In the genomic region with DNA sequence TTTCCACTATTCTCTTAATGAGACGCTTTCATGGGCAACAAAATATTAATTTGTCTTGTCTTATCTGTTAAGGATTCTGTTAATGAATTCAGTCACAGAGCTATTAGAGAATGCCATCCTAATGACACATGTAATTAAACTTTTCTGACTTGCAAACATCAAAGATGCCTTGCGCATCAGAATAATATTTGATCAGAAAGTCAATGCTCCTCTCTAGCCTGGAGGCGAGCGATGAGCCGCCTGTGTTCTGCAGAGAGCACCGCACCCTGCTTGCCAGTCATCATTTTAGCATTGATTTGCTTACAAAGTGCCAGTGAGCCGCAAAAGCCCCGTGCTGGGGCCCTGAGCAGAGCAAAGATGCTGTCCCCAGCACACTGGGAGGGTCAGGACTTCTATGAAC, we compare ENCODE assay signal across 19 mouse cellular contexts.
DNase-seq lines count a peak whose midpoint lies in the region; ATAC-seq and TF ChIP-seq lines count a peak whose summit lies in the region.
"Had no signal": no experiment of that assay in that cellular context is flagged by ENCODE, and none has a peak within 500 bp of the region (broad histone marks: within the 10 kb centered on the region; RNA-seq: fewer than 3 reads in every experiment).

No protein-coding gene starts in this region.

- peaks cover 34% of the 10 kb centered on the region for H3K4me1 ChIP-seq in hindbrain, embryonic 13.5 days (replicated peaks)
- H3K4me1 ChIP-seq in hindbrain, embryonic 12.5 days: peaks cover 24% of the 10 kb centered on the region
- H3K4me1 ChIP-seq in midbrain, embryonic 15.5 days: peaks cover 30% of the 10 kb centered on the region
- peaks cover 33% of the 10 kb centered on the region for H3K4me1 ChIP-seq in midbrain, embryonic 13.5 days (replicated peaks)

- H3K9me3 ChIP-seq in hindbrain, embryonic 13.5 days: no peaks in the 10 kb centered on the region
- no peaks in the 10 kb centered on the region for H3K9me3 ChIP-seq in hindbrain, embryonic 12.5 days (replicated peaks)
- no peaks in the 10 kb centered on the region for H3K9me3 ChIP-seq in midbrain, embryonic 15.5 days
- no peaks in the 10 kb centered on the region for H3K9me3 ChIP-seq in midbrain, embryonic 13.5 days
- H3K9me3 ChIP-seq: embryonic facial prominence, embryonic 12.5 days; forebrain, embryonic 15.5 days; G1E; heart, embryonic 15.5 days had no signal

- no peak overlapping the region for H3K9ac ChIP-seq in hindbrain, embryonic 13.5 days
- H3K9ac ChIP-seq in hindbrain, embryonic 12.5 days: no peak overlapping the region
- no peak overlapping the region for H3K9ac ChIP-seq in midbrain, embryonic 15.5 days
- H3K9ac ChIP-seq in midbrain, embryonic 13.5 days (replicated peaks): no peak overlapping the region
- H3K9ac ChIP-seq: embryonic facial prominence, embryonic 12.5 days; forebrain, embryonic 15.5 days; heart, embryonic 15.5 days had no signal

- peaks cover 11% of the 10 kb centered on the region; the same call in 1 of the 2 replicates for H3K27me3 ChIP-seq in hindbrain, embryonic 13.5 days
- H3K27me3 ChIP-seq in hindbrain, embryonic 12.5 days: no peaks in the 10 kb centered on the region
- no peaks in the 10 kb centered on the region for H3K27me3 ChIP-seq in midbrain, embryonic 15.5 days (replicated peaks)
- no peaks in the 10 kb centered on the region for H3K27me3 ChIP-seq in midbrain, embryonic 13.5 days
- H3K27me3 ChIP-seq: forebrain, embryonic 15.5 days; heart, embryonic 15.5 days had no signal

- DNase-seq in brain, embryonic 14.5 days (ENCODE audit: low read depth): peak; percentile 53
- no peak for DNase-seq in urinary bladder, postnatal 36 days (ENCODE audit: low spot score in 2 of 2)
- DNase-seq: adrenal gland, postnatal 10 days; cerebellum, adult 11-12 months; cerebellum, adult 9-10 months; cerebellum, postnatal 25 days; gastrocnemius, postnatal 14 days; heart, adult 2 months; heart, postnatal 14 days had no signal

- no peak for TF ChIP-seq POLR2A in brain, embryonic 14.5 days (IDR thresholded peaks at IDR 0.05; ENCODE audit: borderline replicate concordance, extremely low read depth, insufficient read depth, insufficient read length, poor library complexity, severe bottlenecking)

- no peak for TF ChIP-seq CTCF in brain, embryonic 14.5 days (IDR thresholded peaks at IDR 0.05; ENCODE audit: borderline replicate concordance, extremely low read depth, insufficient read depth, insufficient read length)

- H3K4me3 ChIP-seq in hindbrain, embryonic 13.5 days: no peak overlapping the region
- H3K4me3 ChIP-seq in hindbrain, embryonic 12.5 days: no peak overlapping the region
- H3K4me3 ChIP-seq in midbrain, embryonic 15.5 days: no peak overlapping the region
- no peak overlapping the region for H3K4me3 ChIP-seq in midbrain, embryonic 13.5 days (replicated peaks)
- H3K4me3 ChIP-seq: embryonic facial prominence, embryonic 12.5 days; forebrain, embryonic 15.5 days; heart, adult 2 months; heart, embryonic 15.5 days had no signal

- no peaks in the 10 kb centered on the region for H3K36me3 ChIP-seq in hindbrain, embryonic 13.5 days
- H3K36me3 ChIP-seq in hindbrain, embryonic 12.5 days: no peaks in the 10 kb centered on the region
- H3K36me3 ChIP-seq in midbrain, embryonic 15.5 days (replicated peaks): no peaks in the 10 kb centered on the region
- no peaks in the 10 kb centered on the region for H3K36me3 ChIP-seq in midbrain, embryonic 13.5 days
- H3K36me3 ChIP-seq: embryonic facial prominence, embryonic 12.5 days; forebrain, embryonic 15.5 days; G1E; heart, embryonic 15.5 days had no signal

- H3K27ac ChIP-seq in hindbrain, embryonic 13.5 days: peak overlapping the region; percentile 48; the same call in 1 of the 2 replicates
- H3K27ac ChIP-seq in hindbrain, embryonic 12.5 days: no peak overlapping the region
- H3K27ac ChIP-seq in midbrain, embryonic 15.5 days: 0 out of 2 replicates have a peak overlapping the region, but pooled peaks have one; percentile 26
- H3K27ac ChIP-seq in midbrain, embryonic 13.5 days: no peak overlapping the region
- H3K27ac ChIP-seq: embryonic facial prominence, embryonic 12.5 days; forebrain, embryonic 15.5 days; heart, adult 2 months; heart, embryonic 15.5 days; hindbrain, postnatal 0 days had no signal

- no peak overlapping the region for H3K4me2 ChIP-seq in hindbrain, embryonic 13.5 days
- H3K4me2 ChIP-seq in hindbrain, embryonic 12.5 days (replicated peaks): no peak overlapping the region
- no peak overlapping the region for H3K4me2 ChIP-seq in midbrain, embryonic 15.5 days
- no peak overlapping the region for H3K4me2 ChIP-seq in midbrain, embryonic 13.5 days (replicated peaks)
- H3K4me2 ChIP-seq: embryonic facial prominence, embryonic 12.5 days; forebrain, embryonic 15.5 days; heart, embryonic 11.5 days; heart, embryonic 15.5 days had no signal

- ATAC-seq in hindbrain, embryonic 13.5 days (ENCODE audit: low FRiP score): no peak
- ATAC-seq in hindbrain, embryonic 12.5 days (ENCODE audit: low FRiP score): no peak
- peak; percentile 61; the same call in 1 of the 2 replicates for ATAC-seq in midbrain, embryonic 15.5 days (replicated peaks)
- no peak for ATAC-seq in midbrain, embryonic 13.5 days
- ATAC-seq: forebrain, embryonic 15.5 days; hindbrain, postnatal 0 days had no signal

- 55% methylated on average over 8 of the region's 8 CpGs for WGBS in hindbrain, embryonic 13.5 days
- 67% methylated on average over 8 of the region's 8 CpGs for WGBS in hindbrain, embryonic 12.5 days
- 51% methylated on average over 8 of the region's 8 CpGs for WGBS in midbrain, embryonic 15.5 days
- WGBS in midbrain, embryonic 13.5 days: 71% methylated on average over 8 of the region's 8 CpGs

Comparison
In these comparisons a context has a peak if more than half of its experiments do, and no peak if none do; other contexts are left out.
1. H3K27ac ChIP-seq: peak in hindbrain, embryonic 13.5 days (single experiment) and midbrain, embryonic 15.5 days (single experiment); none in hindbrain, embryonic 12.5 days (single experiment) and midbrain, embryonic 13.5 days (single experiment).